Mouse (Mus musculus): ENCODE data around the gene Wnk4. TPM values are rescaled to one million over a fixed set of nuclear protein-coding genes. Genes with fewer than 3 reads are reported as not detected.
"Not testable (repeated sequence)": the region's sequence is repeated elsewhere in the genome, so short reads cannot be mapped to it uniquely, and the experiment has no call there.

Wnk4 gene
- polyA plus RNA-seq, 1 experiment from 2014 or later: 5.4 TPM

DNA sequence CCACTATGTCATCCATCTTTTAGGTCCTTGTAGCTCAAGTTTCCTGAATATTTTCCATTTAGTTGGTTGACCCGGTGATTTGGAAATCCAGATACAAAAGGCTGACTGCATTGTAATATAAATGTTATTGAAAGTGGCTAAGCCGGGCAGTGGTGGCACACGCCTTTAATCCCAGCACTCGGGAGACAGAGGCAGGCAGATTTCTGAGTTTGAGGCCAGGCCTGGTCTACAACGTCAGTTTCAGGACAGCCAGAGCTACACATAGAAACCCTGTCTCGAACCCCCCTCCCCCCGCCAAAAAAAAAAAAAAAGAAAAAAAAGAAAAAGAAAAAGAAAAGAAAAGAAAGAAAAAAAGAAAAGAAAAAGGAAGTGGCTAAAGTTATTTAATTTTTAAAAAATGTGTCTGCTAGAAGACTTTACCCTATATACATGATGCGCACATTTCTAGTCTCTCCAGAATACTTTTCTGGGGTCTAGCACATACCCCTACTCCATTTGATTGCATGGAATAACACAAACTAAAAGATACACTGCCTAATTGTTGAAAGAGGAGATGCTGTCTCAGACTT is 54.8 kb downstream of the Wnk4 start:
- Histone ChIP-seq H3K9ac (ENCODE audit: low read depth, low read length) (peak overlapping the region; percentile 98; the same call in 1 of the 2 replicates), H3K9me3 (replicated peaks; ENCODE audit: control insufficient read depth, low read length) (no peaks in the 10 kb centered on the region), H3K36me3 (ENCODE audit: control insufficient read depth, insufficient read depth) (peaks cover 21% of the 10 kb centered on the region), H3K4me3 (ENCODE audit: low read depth, low read length) (peak overlapping the region; percentile 93), H3K4me1 (ENCODE audit: control insufficient read depth, low read depth, low read length) (peaks cover 24% of the 10 kb centered on the region), H3K27me3 (ENCODE audit: control insufficient read depth, insufficient read depth, low read depth, low read length) (no peaks in the 10 kb centered on the region), H3K27ac (ENCODE audit: low read length) (peak overlapping the region; percentile 99), H3K4me2 (ENCODE audit: low read depth, low read length) (peak overlapping the region; percentile 85)
- 51% methylated on average over 8 of the region's 8 CpGs for WGBS (ENCODE audit: insufficient replicate concordance)
- no peak for ATAC-seq (ENCODE audit: low read depth)

DNA sequence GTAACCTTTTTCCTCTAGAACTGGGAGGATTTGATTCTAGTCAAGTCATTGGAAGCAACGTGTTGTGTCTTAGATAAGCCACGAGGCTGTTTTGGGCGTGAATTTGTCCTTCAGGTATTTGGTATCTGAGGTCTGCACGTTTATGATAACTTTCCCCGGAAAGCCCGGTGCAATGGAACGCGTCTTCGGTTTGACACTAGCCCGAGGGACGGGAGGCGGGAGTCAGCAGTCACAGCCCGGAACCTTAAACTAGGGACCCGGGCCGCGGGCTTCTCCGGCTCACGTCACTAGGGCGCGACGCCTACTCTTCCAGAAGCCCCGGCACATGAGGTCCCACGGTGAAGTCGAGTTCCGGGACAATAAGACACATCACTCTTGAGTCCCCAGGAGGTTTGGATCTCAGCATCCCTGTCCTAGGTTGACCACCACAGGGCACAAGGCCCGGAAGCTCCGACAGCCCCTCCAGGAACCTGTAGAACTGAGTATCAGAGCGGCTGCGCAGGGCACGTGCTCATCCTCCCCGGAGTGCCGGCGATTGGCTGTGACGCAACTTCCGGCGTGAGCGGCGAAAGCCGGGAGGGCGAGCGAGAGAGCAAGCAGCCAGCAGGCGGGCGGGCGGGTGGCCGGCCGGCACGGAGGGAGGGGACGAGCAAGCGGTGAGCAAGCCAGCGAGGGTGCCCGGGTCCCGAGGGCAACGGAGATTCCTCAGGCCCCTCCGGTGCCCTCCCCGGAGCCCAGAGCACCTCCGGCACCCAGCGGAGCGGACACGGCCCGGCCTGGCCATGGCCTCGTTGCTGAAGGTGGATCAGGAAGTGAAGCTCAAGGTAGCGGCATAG is 55.5 kb downstream of the Wnk4 start, which contains the start of gene Psme3:
Gene Psme3 (plus strand): TSS at position 549 of the 836 bp plus-strand sequence.
- Histone ChIP-seq H3K4me1 (ENCODE audit: control insufficient read depth, low read depth, low read length) (peaks cover 24% of the 10 kb centered on the region), H3K36me3 (ENCODE audit: control insufficient read depth, insufficient read depth) (peaks cover 28% of the 10 kb centered on the region), H3K9me3 (replicated peaks; ENCODE audit: control insufficient read depth, low read length) (no peaks in the 10 kb centered on the region), H3K4me3 (ENCODE audit: low read depth, low read length) (peak within 1 kb of the TSS; percentile 93), H3K27ac (ENCODE audit: low read length) (peak within 1 kb of the TSS; percentile 99), H3K27me3 (ENCODE audit: control insufficient read depth, insufficient read depth, low read depth, low read length) (no peaks in the 10 kb centered on the region), H3K9ac (ENCODE audit: low read depth, low read length) (peak within 1 kb of the TSS; percentile 98), H3K4me2 (ENCODE audit: low read depth, low read length) (peak within 1 kb of the TSS; percentile 85)
- peak; percentile 89 for ATAC-seq (ENCODE audit: low read depth)
- under 1% methylated on average over 62 of the region's 62 CpGs for WGBS (ENCODE audit: insufficient replicate concordance)

DNA sequence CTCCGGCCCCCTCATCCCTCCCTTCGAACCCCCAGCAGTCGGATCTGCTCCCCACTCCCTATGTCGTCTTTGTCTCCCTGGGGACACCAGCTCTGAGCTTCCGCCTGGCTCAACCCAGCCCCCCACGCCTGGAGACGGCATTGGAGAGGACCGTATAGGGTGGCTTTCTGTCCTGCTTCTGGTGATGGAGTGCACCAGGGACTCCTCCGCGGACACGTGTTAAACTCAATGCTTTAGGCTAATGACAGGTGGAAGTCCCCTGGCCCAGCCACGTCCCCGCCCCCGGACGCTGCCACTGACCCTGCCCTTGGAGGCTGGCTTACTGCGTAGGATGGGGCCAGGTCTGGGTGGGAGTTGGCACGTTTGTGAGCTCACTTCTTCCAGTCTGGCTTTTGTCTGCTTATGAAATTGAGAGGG is 56.1 kb downstream of the Wnk4 start:
- no peaks in the 10 kb centered on the region for H3K27me3 ChIP-seq (ENCODE audit: control insufficient read depth, insufficient read depth, low read depth, low read length)
- WGBS (ENCODE audit: insufficient replicate concordance): 0% methylated on average over 17 of the region's 17 CpGs
- H3K4me2 ChIP-seq (ENCODE audit: low read depth, low read length): peak overlapping the region; percentile 85
- H3K9me3 ChIP-seq (replicated peaks; ENCODE audit: control insufficient read depth, low read length): no peaks in the 10 kb centered on the region
- H3K9ac ChIP-seq (ENCODE audit: low read depth, low read length): peak overlapping the region; percentile 98
- peaks cover 24% of the 10 kb centered on the region for H3K4me1 ChIP-seq (ENCODE audit: control insufficient read depth, low read depth, low read length)
- peak overlapping the region; percentile 93 for H3K4me3 ChIP-seq (ENCODE audit: low read depth, low read length)
- H3K36me3 ChIP-seq (ENCODE audit: control insufficient read depth, insufficient read depth): peaks cover 34% of the 10 kb centered on the region
- peak overlapping the region; percentile 99 for H3K27ac ChIP-seq (ENCODE audit: low read length)
- peak; percentile 63 for ATAC-seq (ENCODE audit: low read depth)

DNA sequence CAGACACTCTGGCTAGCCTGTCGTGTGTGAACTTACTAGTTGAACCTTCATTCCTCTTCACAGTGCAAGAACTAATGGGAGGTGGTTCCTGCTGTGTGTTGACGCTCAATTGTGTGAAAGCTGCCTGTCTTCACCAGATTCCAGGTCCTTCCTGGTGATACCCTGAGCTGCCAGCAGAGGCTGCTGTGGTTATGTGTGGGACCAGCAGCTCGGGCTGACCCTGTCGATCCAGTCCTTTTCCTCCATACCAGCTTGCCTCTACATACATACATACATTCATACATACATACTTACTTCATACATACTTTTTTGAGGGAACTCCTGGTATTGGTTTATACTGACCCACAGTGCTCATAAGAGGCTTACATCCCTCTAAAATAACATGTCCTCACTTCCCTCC is 63.2 kb downstream of the Wnk4 start:
- no peak overlapping the region for H3K9ac ChIP-seq (ENCODE audit: low read depth, low read length)
- WGBS (ENCODE audit: insufficient replicate concordance): 35% methylated on average over 4 of the region's 4 CpGs
- H3K4me1 ChIP-seq (ENCODE audit: control insufficient read depth, low read depth, low read length): no peaks in the 10 kb centered on the region; the same call in 1 of the 2 replicates
- no peaks in the 10 kb centered on the region for H3K27me3 ChIP-seq (ENCODE audit: control insufficient read depth, insufficient read depth, low read depth, low read length)
- H3K4me2 ChIP-seq (ENCODE audit: low read depth, low read length): no peak overlapping the region
- no peaks in the 10 kb centered on the region for H3K9me3 ChIP-seq (replicated peaks; ENCODE audit: control insufficient read depth, low read length)
- H3K27ac ChIP-seq (ENCODE audit: low read length): no peak overlapping the region
- H3K36me3 ChIP-seq (ENCODE audit: control insufficient read depth, insufficient read depth): peaks cover 68% of the 10 kb centered on the region
- ATAC-seq (ENCODE audit: low read depth): peak; percentile 37
- H3K4me3 ChIP-seq (ENCODE audit: low read depth, low read length): no peak overlapping the region

DNA sequence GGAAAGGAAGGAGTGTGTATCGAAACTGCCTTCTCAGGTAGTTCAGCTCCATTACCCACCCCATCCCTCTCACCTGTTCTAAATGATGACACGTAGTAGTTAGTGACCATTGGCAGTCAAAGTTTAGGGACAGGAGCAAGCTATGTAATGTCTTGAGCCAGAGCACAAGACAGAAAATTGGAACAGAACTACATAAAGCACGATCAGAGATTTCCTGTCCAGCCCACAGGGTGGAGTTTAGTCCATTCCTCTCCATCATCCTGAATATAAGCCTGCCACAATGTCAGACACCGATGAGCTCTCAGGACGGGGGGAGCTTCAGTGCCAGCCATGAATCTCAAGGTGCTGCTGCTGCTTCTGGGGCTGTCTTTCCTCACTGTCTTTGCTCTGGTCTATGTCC is 64.4 kb downstream of the Wnk4 start, which contains the start of gene Aoc2:
Gene Aoc2 (plus strand): TSS at position 301 of the 400 bp plus-strand sequence.
- Histone ChIP-seq H3K9me3 (replicated peaks; ENCODE audit: control insufficient read depth, low read length) (no peaks in the 10 kb centered on the region), H3K4me2 (ENCODE audit: low read depth, low read length) (no peak within 1 kb of the TSS), H3K27ac (ENCODE audit: low read length) (no peak within 1 kb of the TSS), H3K9ac (ENCODE audit: low read depth, low read length) (no peak within 1 kb of the TSS), H3K4me3 (ENCODE audit: low read depth, low read length) (no peak within 1 kb of the TSS), H3K4me1 (ENCODE audit: control insufficient read depth, low read depth, low read length) (no peaks in the 10 kb centered on the region), H3K36me3 (ENCODE audit: control insufficient read depth, insufficient read depth) (peaks cover 57% of the 10 kb centered on the region), H3K27me3 (ENCODE audit: control insufficient read depth, insufficient read depth, low read depth, low read length) (no peaks in the 10 kb centered on the region)
- ATAC-seq (ENCODE audit: low read depth): no peak
- 91% methylated on average over 5 of the region's 5 CpGs for WGBS (ENCODE audit: insufficient replicate concordance)

DNA sequence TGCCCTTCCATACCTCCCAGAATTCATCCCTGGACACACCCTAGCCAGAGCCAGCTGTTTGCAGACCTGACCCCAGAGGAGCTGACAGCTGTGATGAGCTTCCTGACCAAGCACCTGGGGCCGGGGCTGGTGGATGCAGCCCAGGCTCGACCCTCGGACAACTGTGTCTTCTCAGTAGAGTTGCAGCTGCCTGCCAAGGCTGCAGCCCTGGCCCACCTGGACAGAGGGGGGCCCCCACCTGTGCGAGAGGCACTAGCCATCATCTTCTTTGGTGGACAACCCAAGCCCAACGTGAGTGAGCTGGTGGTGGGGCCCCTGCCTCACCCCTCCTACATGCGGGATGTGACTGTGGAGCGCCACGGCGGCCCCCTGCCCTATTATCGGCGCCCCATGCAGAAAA is 64.8 kb downstream of the Wnk4 start:
- not testable (repeated sequence) for H3K4me2 ChIP-seq (ENCODE audit: low read depth, low read length); H3K4me1 ChIP-seq (ENCODE audit: control insufficient read depth, low read depth, low read length); H3K9ac ChIP-seq (ENCODE audit: low read depth, low read length); H3K27me3 ChIP-seq (ENCODE audit: control insufficient read depth, insufficient read depth, low read depth, low read length); ATAC-seq (ENCODE audit: low read depth); H3K9me3 ChIP-seq (replicated peaks; ENCODE audit: control insufficient read depth, low read length); H3K4me3 ChIP-seq (ENCODE audit: low read depth, low read length); H3K27ac ChIP-seq (ENCODE audit: low read length)
- peaks cover 52% of the 10 kb centered on the region for H3K36me3 ChIP-seq (ENCODE audit: control insufficient read depth, insufficient read depth)
- 85% methylated on average over 11 of the region's 11 CpGs for WGBS (ENCODE audit: insufficient replicate concordance)

DNA sequence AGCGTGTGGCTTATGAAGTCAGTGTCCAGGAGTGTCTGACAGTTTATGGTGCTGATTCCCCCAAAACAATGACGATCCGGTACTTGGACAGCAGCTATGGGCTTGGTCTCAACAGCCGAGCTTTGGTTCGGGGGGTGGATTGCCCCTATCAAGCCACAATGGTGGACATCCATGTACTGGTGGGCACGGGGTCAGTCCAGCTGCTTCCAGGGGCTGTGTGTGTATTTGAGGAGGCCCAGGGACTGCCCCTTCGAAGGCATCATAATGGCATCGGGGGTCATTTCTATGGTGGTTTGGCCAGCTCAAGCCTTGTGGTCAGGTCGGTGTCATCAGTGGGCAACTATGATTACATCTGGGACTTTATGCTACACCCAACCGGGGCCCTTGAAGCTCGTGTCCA is 65.8 kb downstream of the Wnk4 start:
- Histone ChIP-seq H3K4me1 (ENCODE audit: control insufficient read depth, low read depth, low read length) (no peaks in the 10 kb centered on the region), H3K27ac (ENCODE audit: low read length) (no peak overlapping the region), H3K9ac (ENCODE audit: low read depth, low read length) (no peak overlapping the region), H3K4me2 (ENCODE audit: low read depth, low read length) (no peak overlapping the region), H3K9me3 (replicated peaks; ENCODE audit: control insufficient read depth, low read length) (no peaks in the 10 kb centered on the region), H3K27me3 (ENCODE audit: control insufficient read depth, insufficient read depth, low read depth, low read length) (no peaks in the 10 kb centered on the region), H3K4me3 (ENCODE audit: low read depth, low read length) (no peak overlapping the region), H3K36me3 (ENCODE audit: control insufficient read depth, insufficient read depth) (peaks cover 43% of the 10 kb centered on the region)
- no peak; the same call in 1 of the 2 replicates for ATAC-seq (ENCODE audit: low read depth)
- 85% methylated on average over 11 of the region's 11 CpGs for WGBS (ENCODE audit: insufficient replicate concordance)

Data from liver, embryonic 16.5 days (tissue).